Mouse (Mus musculus) lung, embryonic 16.5 days (tissue): ENCODE results near the gene Ero1lb. TPM values are rescaled to one million over a fixed set of nuclear protein-coding genes. Genes with fewer than 3 reads are reported as not detected.
"Not testable (repeated sequence)": the region's sequence is repeated elsewhere in the genome, so short reads cannot be mapped to it uniquely, and the experiment has no call there.

Source experiments
- ATAC-seq: fragments of 200-750 bp; cut with Nextera tagmentation; 2 replicates; pipeline ENCODE4 v1.8.0; 2017; ENCODE audit warnings: low read depth, mild to moderate bottlenecking, moderate library complexity
- H3K27ac ChIP-seq: fragments of 300-500 bp; sonication (generic); 2 replicates; pipeline ENCODE4 v1.5.1; 2014; ENCODE audit warnings: mild to moderate bottlenecking, control low read depth, low read length
- H3K27me3 ChIP-seq: fragments of 300-500 bp; sonication (generic); 2 replicates; pipeline ENCODE4 v1.6.1; 2014; ENCODE audit warnings: low read depth, low read length, mixed read lengths; ENCODE audit not compliant: control insufficient read depth, insufficient read depth
- H3K36me3 ChIP-seq: fragments of 300-500 bp; sonication (generic); 2 replicates; pipeline ENCODE4 v1.6.1; 2014; ENCODE audit warnings: low read length; ENCODE audit not compliant: control insufficient read depth, insufficient read depth
- H3K4me1 ChIP-seq: fragments of 300-500 bp; sonication (generic); replicated peaks from 2 replicates; pipeline ENCODE4 v1.6.1; 2014; ENCODE audit warnings: low read length, mixed read lengths; ENCODE audit not compliant: control insufficient read depth, insufficient read depth
- H3K4me2 ChIP-seq: fragments of 300-500 bp; sonication (generic); 2 replicates; pipeline ENCODE4 v1.6.1; 2014; ENCODE audit warnings: low read depth, low read length, control low read depth
- H3K4me3 ChIP-seq: fragments of 300-500 bp; sonication (generic); 2 replicates; pipeline ENCODE4 v1.5.1; 2014; ENCODE audit warnings: mild to moderate bottlenecking, low read length, control low read depth
- H3K9ac ChIP-seq: fragments of 300-500 bp; sonication (generic); 2 replicates; pipeline ENCODE4 v1.6.1; 2014; ENCODE audit warnings: low read length, control low read depth
- H3K9me3 ChIP-seq: fragments of 300-500 bp; sonication (generic); 2 replicates; pipeline ENCODE4 v1.6.1; 2016; ENCODE audit warnings: low read length; ENCODE audit not compliant: control insufficient read depth
- WGBS: fragments of 180-500 bp; shearing (Covaris S2); extraction: QIAGEN DNeasy Blood & Tissue Kit; methylation state at CpG from one replicate; pipeline ENCODE4 v1.1.7; 2014; 5-methylcytosine and 5-hydroxymethylcytosine counted together
- polyA plus RNA-seq: library from polyadenylated mRNA; unstranded; fragments of >200 nt; fragmentation: Nextera tagmentation; extraction: Ambion mirVana; gene quantifications from 2 replicates; pipeline ENCODE4 v1.2.1, GENCODE M21; 2015

Ero1lb gene
- polyA plus RNA-seq, 1 experiment from 2014 or later = 8.5 TPM

DNA sequence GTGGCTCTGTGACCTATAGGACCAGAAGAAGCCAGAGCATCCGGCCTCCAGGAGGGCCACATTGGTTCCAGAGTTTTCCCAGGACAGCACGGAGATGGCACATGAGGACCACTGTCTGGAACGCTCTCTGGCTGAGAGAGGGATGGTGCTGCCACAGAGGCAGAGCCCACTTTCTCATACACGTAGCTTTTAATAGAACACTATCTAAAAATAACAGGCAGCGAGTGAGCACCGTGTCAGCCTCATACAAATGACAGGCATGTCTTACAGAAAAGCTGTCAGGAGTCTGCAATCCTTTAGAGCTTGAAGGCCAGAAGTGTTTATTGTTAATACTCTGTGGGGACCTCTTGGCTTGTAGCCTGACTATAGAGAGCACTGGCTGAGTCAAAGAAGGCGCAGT is 48.9 kb downstream of the Ero1lb start:
- H3K9ac ChIP-seq, H3K9me3 ChIP-seq, ATAC-seq, H3K4me2 ChIP-seq, H3K4me1 ChIP-seq, H3K27me3 ChIP-seq, H3K27ac ChIP-seq, H3K4me3 ChIP-seq, H3K36me3 ChIP-seq: not testable (repeated sequence)
- 73% methylated on average over 7 of the region's 7 CpGs for WGBS

- not testable (repeated sequence) for H3K9ac ChIP-seq, H3K4me1 ChIP-seq, ATAC-seq
Observed at GRCm38 (mm10) chr13:12615014-12615413, 49.3 kb downstream of the Ero1lb start.

DNA sequence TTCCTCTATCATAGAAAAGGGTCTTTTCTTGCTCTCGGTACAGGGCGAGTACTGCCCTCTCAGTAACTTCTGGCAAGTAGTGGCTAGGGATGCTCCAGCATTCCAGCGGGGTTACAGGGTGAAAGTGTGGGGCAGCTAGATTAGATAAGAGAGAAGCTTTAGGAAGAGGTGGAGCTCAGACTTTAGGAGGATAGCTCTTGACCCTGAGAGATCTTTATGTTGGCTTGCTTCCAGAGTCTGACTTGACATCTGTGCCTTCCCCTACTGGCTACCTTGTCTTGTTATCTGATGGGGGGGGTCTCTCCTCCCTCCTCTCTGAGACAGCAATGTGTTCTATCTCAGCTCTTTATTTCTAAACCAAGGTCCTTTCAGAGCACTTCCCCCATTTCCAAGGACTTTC is 50.8 kb downstream of the Ero1lb start:
- not testable (repeated sequence) for H3K9me3 ChIP-seq, ATAC-seq, H3K36me3 ChIP-seq, H3K4me3 ChIP-seq, H3K9ac ChIP-seq, H3K4me1 ChIP-seq, H3K27me3 ChIP-seq, H3K27ac ChIP-seq, H3K4me2 ChIP-seq
- 33% methylated on average over 3 of the region's 3 CpGs for WGBS

More at GRCm38 (mm10) chr13:12615014-12615413, 49.3 kb downstream of the Ero1lb start:
- H3K9me3 ChIP-seq, H3K4me3 ChIP-seq, H3K27ac ChIP-seq, H3K27me3 ChIP-seq, H3K4me2 ChIP-seq, H3K36me3 ChIP-seq: not testable (repeated sequence)
- WGBS = 83% methylated on average over 10 of the region's 10 CpGs

DNA sequence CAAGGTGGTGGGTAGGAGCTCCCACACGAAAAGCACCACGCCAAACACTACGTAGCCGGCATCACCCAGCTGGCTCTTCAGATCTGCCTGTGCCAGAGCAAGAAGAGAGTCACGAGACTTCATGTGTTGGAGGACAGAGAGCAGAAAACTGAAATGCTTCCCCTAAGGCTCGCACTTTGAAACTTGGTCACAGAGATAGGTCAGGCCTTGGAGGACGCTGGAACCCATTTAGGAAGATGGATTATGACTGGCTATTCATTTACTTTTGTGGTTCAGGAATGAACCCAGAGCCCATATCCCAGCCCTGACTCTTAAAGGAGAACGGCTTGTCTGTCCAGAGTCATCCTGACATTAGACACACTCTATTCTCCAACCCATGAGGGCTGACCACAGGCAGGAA is 54.1 kb downstream of the Ero1lb start:
- not testable (repeated sequence) for H3K9ac ChIP-seq, ATAC-seq
- WGBS = 91% methylated on average over 8 of the region's 8 CpGs

DNA sequence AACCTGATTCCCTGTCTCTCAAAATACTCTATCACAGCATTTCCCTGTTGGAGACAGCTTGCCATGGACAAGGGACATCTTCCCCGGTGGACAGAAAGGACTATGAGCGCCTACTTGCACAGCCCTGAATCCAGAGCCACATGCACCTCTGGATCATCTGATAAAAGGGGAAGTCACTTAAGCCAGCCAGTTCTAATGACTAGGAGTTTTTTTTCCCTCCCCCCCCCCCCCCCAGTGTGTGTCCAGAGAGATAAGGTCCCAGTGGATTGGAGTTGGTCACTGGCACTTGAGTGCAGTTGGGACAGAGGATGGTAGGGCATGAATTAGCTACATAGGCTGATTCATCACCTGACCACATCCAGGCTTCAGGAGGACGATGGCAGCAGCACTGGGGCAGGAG is 60.4 kb downstream of the Ero1lb start:
- H3K36me3 ChIP-seq, H3K4me2 ChIP-seq, H3K9me3 ChIP-seq, H3K27me3 ChIP-seq, H3K9ac ChIP-seq, H3K4me1 ChIP-seq, ATAC-seq, H3K4me3 ChIP-seq, H3K27ac ChIP-seq: not testable (repeated sequence)
- WGBS = 92% methylated on average over 3 of the region's 3 CpGs

More for the DNA sequence above, 54.1 kb downstream of the Ero1lb start:
- not testable (repeated sequence) for H3K36me3 ChIP-seq, H3K27me3 ChIP-seq, H3K9me3 ChIP-seq, H3K4me2 ChIP-seq, H3K27ac ChIP-seq, H3K4me3 ChIP-seq, H3K4me1 ChIP-seq

DNA sequence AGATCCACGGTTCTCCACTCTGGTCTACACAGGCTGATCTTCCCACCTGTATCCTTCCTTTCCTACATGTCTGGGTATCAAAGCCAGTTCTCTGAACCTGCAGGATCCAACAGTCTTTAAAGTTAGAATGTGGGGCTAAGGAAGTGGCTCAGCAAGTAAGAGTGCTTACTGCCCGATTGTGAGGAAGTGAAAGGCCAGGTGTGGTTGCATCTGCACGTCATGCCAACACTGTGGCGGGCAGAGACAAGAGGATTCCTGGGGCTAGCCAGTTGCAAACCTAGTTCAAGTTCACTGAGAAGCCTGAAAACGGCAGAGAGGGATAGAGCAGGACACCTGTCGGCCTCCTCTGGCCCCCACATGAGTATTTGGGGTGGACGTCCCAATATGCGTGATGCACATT is 62.1 kb downstream of the Ero1lb start:
- not testable (repeated sequence) for H3K9ac ChIP-seq, H3K36me3 ChIP-seq, H3K4me1 ChIP-seq, ATAC-seq, H3K4me3 ChIP-seq, H3K9me3 ChIP-seq, H3K4me2 ChIP-seq, H3K27me3 ChIP-seq, H3K27ac ChIP-seq
- 87% methylated on average over 8 of the region's 8 CpGs for WGBS

- not testable (repeated sequence) for H3K4me2 ChIP-seq, H3K27me3 ChIP-seq, H3K9me3 ChIP-seq, ATAC-seq, H3K4me1 ChIP-seq, H3K27ac ChIP-seq, H3K36me3 ChIP-seq, H3K4me3 ChIP-seq, H3K9ac ChIP-seq
- 76% methylated on average over 5 of the region's 5 CpGs for WGBS
Observed at GRCm38 (mm10) chr13:12628181-12628580, 62.5 kb downstream of the Ero1lb start.

DNA sequence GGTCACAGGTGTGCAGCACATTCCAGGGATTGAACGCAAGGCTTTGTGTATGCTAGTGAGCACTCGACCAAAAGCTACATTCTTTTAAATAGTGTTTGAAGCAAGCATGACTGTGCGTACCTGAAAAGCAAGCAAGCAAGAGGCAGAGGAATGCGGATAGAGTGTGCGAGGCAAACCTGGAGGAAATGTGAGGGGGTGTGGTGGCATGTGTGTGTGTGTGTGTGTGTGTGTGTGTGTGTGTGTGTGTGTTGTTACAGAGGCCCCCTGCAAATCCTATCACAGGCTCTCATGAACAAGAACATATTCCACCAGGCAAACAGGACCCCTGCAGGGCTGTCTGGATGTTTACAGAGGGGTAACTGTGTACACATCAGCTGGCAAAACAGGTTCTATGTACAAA is 64.6 kb downstream of the Ero1lb start:
- 64% methylated on average over 5 of the region's 5 CpGs for WGBS
- H3K4me3 ChIP-seq, H3K4me2 ChIP-seq, H3K27me3 ChIP-seq, H3K36me3 ChIP-seq, H3K4me1 ChIP-seq, H3K9me3 ChIP-seq, H3K9ac ChIP-seq: not testable (repeated sequence)
- ATAC-seq = peak; percentile 86
- H3K27ac ChIP-seq = peak overlapping the region; percentile 74

DNA sequence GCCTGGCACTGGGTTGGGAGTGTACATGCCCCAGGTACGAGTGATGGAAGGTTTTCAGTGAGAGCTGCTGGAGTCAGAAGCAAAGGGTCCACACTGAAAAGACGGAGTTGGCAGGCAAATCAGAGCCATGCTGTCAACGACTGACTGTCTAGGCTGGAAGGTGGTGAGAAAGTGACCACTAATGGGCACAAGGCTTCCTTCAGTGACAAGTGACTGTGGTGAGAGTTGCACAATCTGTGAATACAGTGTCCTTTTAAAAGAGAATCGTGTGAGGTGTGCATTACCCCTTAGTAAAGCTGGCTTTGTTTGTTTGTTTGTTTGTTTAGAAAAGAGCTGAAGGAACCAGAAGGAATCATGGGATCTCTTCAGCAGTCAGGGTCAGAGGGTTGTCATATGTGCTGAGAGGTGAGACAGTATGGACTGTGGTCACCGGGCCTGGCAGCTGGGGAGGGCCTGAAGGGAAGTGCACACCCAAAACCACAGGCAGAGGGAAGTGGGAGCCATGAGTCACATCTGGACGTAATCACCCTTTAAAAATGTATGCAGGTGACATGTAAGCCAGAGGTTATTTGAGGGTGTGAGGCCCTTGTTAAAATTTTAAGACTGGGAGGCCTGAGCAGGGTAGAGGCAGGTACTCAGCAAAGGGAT is 69.4 kb downstream of the Ero1lb start:
- ATAC-seq, H3K36me3 ChIP-seq, H3K27ac ChIP-seq, H3K9ac ChIP-seq, H3K4me3 ChIP-seq, H3K27me3 ChIP-seq, H3K9me3 ChIP-seq, H3K4me1 ChIP-seq, H3K4me2 ChIP-seq: not testable (repeated sequence)
- WGBS = 71% methylated on average over 1 of the region's 6 CpGs

DNA sequence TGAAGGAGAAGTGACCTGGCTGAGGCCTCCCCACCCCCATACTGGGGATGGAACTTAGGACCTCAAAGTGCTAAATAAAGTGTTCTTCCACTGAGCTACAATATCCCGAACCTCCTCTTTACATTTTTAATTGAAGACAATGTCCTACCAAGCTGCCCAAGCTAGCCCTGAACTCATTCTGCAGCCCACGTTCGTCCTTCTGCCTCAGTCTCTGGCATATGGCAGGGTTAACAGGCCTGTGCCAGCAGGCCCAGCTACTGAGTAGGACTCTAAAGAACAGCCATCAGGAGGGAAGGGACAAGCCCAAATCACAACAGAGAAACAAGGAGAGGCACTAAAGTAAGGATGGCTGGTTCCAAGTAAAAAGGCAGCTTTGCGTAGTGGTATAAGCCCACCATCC is 77.1 kb downstream of the Ero1lb start:
- not testable (repeated sequence) for H3K27ac ChIP-seq, H3K9me3 ChIP-seq, H3K4me2 ChIP-seq, H3K36me3 ChIP-seq, H3K4me3 ChIP-seq, ATAC-seq, H3K9ac ChIP-seq, H3K27me3 ChIP-seq, H3K4me1 ChIP-seq
- 93% methylated on average over 3 of the region's 4 CpGs for WGBS
